Mouse (Mus musculus): ENCODE measurements around the gene Rab4a.

Rab4a gene

GRCm38 (mm10) chr8:123813173-123813891, 7.5 kb downstream of the Rab4a start:
- DNase-seq (ENCODE audit: low spot score): no peak

GRCm38 (mm10) chr8:123813892-123814266, 8.1 kb downstream of the Rab4a start:
- no peak for DNase-seq (ENCODE audit: low spot score)

DNA sequence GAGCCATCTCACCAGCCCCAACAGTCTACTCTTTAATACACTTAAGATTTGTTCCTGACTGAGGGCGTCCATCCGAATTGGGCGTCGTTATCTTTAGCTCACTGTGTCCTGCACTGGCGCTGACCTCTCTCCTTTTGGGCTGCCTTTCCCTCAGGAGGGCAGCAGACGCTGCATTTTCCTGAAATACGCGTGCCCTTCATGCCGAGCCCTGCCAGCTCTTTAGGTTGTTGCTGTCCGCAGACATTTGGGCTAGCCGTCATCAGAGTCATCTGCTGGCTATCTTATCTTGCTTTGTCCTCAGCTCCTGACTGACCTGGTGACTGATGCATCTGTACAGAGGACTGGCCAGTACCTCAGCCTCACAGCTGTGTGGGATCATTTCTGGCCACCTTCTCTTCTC, 9.5 kb downstream of the Rab4a start:
- no peak for DNase-seq (ENCODE audit: low spot score)

GRCm38 (mm10) chr8:123816939-123817338, 11.2 kb downstream of the Rab4a start:
- no peak for DNase-seq (ENCODE audit: low spot score)

GRCm38 (mm10) chr8:123817747-123818146, 12.0 kb downstream of the Rab4a start:
- DNase-seq (ENCODE audit: low spot score): no peak

DNA sequence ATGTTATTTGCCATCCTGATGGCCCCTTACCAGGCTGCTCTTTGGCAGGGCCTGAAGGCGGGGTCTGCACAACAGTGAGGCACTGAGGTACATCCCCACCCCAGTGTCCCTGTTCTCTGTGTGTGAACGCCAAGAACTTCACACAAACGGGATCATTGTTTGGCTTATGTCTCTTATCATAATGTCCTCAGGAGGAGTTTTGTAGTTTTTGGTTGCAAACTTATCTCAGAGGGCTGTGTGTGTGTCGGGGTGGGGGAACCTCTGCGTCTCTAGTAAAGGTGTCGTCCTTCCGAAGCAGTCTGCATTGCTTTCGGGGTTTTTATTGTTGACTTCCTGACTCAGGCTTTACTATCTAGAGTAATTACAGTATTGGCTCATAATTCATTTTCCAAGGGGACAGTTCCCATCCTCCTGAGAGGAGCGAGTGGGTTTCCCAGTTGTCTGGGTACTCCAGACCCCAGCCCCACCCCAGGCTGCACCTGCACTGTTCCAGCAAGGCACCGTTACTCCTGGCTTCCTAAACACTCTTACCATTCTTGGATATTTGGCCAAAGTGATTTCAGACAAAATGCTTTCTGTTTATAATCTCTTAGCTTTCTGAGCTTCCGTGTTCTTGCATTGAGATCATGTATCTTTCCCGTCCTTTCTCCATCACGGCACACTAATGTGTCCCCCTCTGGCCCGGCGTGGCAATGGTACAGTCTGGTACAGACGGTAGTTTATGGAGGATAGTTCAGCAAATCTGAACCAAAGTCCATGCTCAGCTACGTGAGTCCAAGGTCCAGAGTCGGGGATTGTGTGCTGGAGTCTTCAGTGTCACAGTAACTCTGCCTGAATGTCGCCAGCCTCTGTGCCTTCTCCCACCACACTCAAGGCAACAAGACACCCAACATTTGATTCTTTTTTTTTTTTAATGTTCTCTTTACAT, 14.2 kb downstream of the Rab4a start:
- DNase-seq (ENCODE audit: low spot score): peak; percentile 80

DNA sequence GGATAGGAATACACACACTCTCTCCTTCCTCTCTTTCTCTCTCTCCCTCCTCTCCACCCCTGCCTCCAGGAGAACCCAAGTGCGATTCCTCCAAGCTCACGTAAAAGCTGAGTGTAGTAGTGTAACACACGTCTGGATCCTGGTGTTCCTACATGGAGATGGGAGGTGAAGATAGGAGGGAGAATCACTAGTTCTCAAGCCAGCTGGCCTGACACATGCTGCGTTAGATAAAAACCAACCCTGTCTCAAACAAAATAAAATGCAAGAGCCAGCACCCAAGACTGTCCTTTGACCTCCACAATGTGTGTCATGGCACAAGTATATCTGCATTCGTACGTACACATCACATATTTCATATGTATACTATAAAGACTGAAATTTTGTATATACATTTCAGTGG, 15.0 kb downstream of the Rab4a start:
- no peak for DNase-seq (ENCODE audit: low spot score)

DNA sequence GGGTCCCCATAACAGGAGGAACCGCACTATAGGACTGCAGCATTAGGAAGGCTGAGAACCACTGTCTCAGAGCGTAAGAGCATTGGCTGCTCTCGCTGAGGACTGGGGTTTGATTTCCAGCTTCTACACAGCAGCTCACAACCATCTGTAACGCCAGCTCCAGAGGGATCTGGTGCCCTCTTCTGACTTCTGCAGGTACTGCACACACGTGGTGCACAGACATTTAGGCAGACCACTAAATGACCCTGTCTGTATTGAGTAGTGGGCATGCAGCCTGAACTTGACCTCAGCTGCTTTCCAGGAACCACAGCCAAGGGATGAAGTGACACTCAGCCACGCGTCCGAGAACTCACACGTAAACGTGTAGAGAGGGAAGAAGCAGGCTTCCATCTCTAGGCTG, 17.3 kb downstream of the Rab4a start:
- DNase-seq (ENCODE audit: low spot score): no peak

- no peak for DNase-seq (ENCODE audit: low spot score)
These were observed 17.8 kb downstream of the Rab4a start for GRCm38 (mm10) chr8:123823532-123824123.

- no peak for DNase-seq (ENCODE audit: low spot score)
These were observed 20.2 kb downstream of the Rab4a start for GRCm38 (mm10) chr8:123826001-123826400.

- DNase-seq (ENCODE audit: low spot score): no peak
These were observed 21.0 kb downstream of the Rab4a start for GRCm38 (mm10) chr8:123826758-123827157.

DNA sequence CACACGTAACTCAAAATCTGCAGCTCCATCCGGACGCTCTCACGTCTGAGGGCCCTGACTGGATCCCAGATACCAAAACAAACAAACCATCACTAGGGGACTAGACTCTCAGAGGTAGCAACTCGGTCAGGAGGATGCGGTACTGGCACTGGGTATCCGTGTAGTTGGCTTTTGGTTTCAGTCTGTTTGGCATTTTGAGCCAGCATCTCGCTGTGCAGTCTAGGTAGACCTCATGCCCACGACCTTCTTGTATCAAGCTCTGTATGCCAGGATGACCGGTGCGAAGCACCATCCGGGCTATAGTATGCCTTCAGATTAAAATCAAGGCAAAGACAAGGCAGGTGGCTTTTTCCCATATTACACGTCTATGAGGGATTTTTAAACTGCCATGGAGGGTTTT, 21.7 kb downstream of the Rab4a start:
- DNase-seq (ENCODE audit: low spot score): no peak

- DNase-seq (ENCODE audit: low spot score): no peak
These were observed 27.0 kb downstream of the Rab4a start for GRCm38 (mm10) chr8:123832757-123833156.

- DNase-seq (ENCODE audit: low spot score): no peak
These were observed 29.7 kb downstream of the Rab4a start for GRCm38 (mm10) chr8:123835451-123835850.

DNA sequence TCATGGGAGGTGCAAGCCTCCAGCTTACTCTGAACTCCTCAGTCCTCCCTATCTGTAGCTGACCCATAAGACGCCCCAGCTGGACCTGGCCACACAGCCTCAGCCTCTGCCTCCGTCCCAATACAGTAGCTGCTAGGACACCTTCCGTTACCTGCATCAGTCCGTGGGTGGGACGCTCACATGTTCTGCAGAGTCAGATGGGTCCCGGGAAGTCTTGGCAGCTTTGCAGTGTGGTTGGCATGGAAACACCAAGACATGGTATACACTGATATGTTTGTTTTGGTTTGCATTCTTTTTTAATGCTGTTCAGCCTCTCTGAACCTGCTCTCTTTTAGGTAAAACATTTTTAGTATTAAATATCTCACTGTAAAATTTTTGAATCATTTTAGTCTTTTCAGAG, 30.6 kb downstream of the Rab4a start:
- DNase-seq (ENCODE audit: low spot score): no peak

GRCm38 (mm10) chr8:123838496-123838895, 32.7 kb downstream of the Rab4a start:
- peak; percentile 52 for DNase-seq (ENCODE audit: low spot score)

DNA sequence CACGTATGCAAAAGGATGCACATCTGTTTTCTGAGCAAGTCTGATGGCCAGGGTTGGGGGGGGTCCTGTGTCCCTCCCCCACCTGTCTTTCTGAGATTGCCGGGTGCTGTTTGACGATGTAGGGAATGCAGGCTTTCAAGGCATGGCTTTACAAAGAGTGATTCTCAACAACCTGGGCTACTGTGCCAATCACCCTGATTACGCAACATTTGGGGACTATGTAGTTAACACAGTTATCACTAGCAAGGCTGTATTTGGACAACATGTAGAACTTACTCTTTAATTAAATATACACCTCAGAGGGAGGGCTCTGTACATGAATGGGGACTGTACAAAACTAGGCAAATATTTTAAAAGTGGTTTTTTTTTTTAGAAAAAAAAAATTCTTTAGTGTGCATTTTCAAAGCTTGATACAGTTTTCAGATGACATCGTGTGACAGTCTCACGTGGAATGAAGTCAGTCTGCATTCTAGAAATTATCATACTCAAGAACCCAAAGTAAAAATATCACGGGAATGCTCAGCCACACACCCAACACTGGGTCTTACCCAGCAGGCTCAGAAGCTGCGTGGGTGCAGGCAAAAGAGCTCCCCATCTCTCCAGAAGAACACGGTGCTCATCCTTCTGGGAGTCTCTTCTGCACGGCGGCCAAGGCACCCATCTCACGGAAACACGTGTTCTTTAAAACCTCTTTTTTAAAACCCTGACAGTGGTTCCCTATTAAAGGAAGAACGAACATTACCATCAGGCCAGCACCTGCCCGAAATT, 35.0 kb downstream of the Rab4a start:
- no peak for DNase-seq (ENCODE audit: low spot score)

GRCm38 (mm10) chr8:123842086-123842485, 36.3 kb downstream of the Rab4a start:
- DNase-seq (ENCODE audit: low spot score): no peak

DNA sequence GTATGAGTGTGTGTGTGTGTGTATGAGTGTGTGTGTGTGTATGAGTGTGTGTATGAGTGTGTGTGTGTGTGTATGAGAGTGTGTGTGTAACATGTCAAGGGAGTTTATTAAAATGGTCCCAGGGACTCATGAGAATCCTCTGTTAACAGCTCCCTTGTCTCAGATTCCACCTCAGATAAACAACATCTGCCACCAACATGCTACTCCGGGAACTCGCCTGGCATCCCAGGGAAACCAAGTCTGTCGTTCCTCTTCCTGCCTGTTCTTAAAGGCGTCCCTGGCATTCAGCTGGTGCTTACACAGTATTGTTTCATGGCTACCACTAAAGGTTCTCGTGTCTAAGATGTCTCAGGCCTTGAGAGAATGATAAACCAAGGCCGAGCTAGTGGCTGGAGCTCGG, 38.6 kb downstream of the Rab4a start:
- DNase-seq (ENCODE audit: low spot score): no peak

DNA sequence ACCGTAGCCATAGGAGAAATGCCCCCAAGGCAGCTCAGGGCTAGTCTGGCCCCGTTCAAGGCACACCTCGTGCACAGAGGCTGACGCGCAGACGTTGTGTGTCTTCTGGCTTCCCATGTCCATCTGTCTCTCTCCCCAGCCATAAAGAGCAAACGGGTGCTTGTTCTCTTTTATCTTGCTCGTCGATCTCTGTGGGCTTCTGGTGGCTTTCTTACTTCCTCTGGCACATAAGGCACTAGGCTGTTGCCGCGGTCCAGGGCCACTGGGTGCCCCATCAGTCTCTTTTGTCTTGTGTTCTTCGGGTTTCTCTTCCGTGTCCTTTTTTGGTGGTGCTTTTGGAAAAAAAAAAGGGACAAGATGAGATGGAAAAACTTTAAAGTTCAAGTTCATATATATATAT, 39.3 kb downstream of the Rab4a start:
- no peak for DNase-seq (ENCODE audit: low spot score)

- no peak for DNase-seq (ENCODE audit: low spot score)
These were observed 40.2 kb downstream of the Rab4a start for GRCm38 (mm10) chr8:123845991-123846390.

DNA sequence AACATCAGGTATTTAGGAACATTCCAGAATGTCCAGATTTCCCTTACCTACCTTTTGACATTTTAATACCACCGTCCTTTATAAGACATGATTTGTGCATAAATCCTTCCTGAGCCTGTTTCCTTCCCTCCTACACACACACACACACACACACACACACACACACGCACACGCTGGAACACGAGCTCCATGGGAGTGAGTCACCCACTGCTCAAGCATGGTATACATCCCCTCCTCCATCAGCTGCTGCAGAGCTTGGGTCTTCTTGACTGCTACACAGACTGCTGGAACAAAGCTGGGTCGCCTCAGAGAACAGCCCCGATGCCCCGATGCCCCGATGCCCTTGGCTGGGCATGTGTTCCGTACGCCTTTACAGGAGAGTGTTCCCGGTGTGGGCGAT, 40.7 kb downstream of the Rab4a start:
- no peak for DNase-seq (ENCODE audit: low spot score)

Measured in yolk sac, embryonic 10.5 days (tissue).